Mouse (Mus musculus) kidney, adult 2 months (tissue): ENCODE data around the gene C2cd4a. TPM values are rescaled to one million over a fixed set of nuclear protein-coding genes. Genes with fewer than 3 reads are reported as not detected.

Source experiments
- DNase-seq: peaks from one replicate; pipeline ENCODE4 v3.0.0; 2021
- H3K27ac ChIP-seq: fragments of 200-500 bp; 2 replicates; pipeline ENCODE4 v1.5.1; 2012; ENCODE audit warnings: low read depth, low read length, control low read depth, inconsistent platforms; ENCODE audit not compliant: insufficient read depth
- H3K27me3 ChIP-seq: fragments of 200-500 bp; replicated peaks from 2 replicates; pipeline ENCODE4 v1.6.1; 2012; ENCODE audit warnings: mild to moderate bottlenecking, moderate library complexity, low read length, inconsistent platforms; ENCODE audit not compliant: control insufficient read depth, insufficient read depth
- H3K36me3 ChIP-seq: fragments of 200-500 bp; 2 replicates; pipeline ENCODE4 v1.6.1; 2012; ENCODE audit warnings: mild to moderate bottlenecking, moderate library complexity, low read length, inconsistent platforms; ENCODE audit not compliant: control insufficient read depth, insufficient read depth
- H3K4me1 ChIP-seq: fragments of 200-500 bp; 2 replicates; pipeline ENCODE4 v1.6.1; 2011; ENCODE audit warnings: low read length; ENCODE audit not compliant: control insufficient read depth, insufficient read depth
- H3K4me3 ChIP-seq: fragments of 200-500 bp; 2 replicates; pipeline ENCODE4 v1.5.1; 2011; ENCODE audit warnings: mild to moderate bottlenecking, low read depth, low read length, control low read depth; ENCODE audit not compliant: insufficient read depth
- CTCF ChIP-seq: fragments of 200-500 bp; conservative IDR thresholded peaks from 2 replicates; pipeline ENCODE4 v1.5.1; 2011; ENCODE audit warnings: low read depth, mild to moderate bottlenecking, control low read depth, low read length, moderate library complexity, mixed read lengths; ENCODE audit not compliant: insufficient read depth, insufficient read length
- POLR2A ChIP-seq: fragments of 200-500 bp; IDR thresholded peaks from one replicate; pipeline ENCODE4 v1.6.1; 2011; ENCODE audit warnings: low read depth, low read length, control low read depth
- WGBS: fragments of 180-500 bp; shearing (Covaris S2); methylation state at CpG from one replicate; pipeline ENCODE4 v1.1.7; 2018; 5-methylcytosine and 5-hydroxymethylcytosine counted together
- polyA plus RNA-seq: library from polyadenylated mRNA; depleted of rRNA; stranded (reverse); fragments of >200 nt; gene quantifications from 2 replicates; pipeline ENCODE4 v1.2.3, GENCODE M21; 2012

Gene C2cd4a
- polyA plus RNA-seq, 1 experiment, result 0.33 TPM

DNA sequence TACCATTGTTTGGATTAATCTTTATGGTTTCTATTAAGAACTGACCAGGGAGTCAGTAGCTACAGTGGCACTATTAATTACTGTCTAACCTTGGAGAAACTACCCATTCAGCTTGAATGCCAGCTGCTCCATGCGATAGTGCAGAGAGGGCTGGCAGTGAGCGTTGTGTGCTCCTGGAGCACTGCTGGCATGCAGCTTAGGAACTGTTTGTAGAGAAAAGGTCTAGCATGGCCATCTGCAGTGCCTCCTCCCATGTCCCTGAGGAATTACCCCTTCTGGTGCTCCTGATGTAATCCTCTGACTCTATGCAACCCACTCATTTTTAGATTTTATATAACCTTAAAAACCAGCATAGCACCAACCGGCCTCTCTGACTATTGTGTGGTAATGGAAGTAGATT is 15.5 kb upstream of the C2cd4a start:
- no peak for TF ChIP-seq POLR2A
- no peak for TF ChIP-seq CTCF
- DNase-seq, result no peak
- Histone ChIP-seq H3K36me3 (no peaks in the 10 kb centered on the region), H3K27me3 (no peaks in the 10 kb centered on the region), H3K4me1 (no peaks in the 10 kb centered on the region), H3K4me3 (no peak overlapping the region), H3K27ac (no peak overlapping the region)
- WGBS, result 76% methylated on average over 3 of the region's 3 CpGs

DNA sequence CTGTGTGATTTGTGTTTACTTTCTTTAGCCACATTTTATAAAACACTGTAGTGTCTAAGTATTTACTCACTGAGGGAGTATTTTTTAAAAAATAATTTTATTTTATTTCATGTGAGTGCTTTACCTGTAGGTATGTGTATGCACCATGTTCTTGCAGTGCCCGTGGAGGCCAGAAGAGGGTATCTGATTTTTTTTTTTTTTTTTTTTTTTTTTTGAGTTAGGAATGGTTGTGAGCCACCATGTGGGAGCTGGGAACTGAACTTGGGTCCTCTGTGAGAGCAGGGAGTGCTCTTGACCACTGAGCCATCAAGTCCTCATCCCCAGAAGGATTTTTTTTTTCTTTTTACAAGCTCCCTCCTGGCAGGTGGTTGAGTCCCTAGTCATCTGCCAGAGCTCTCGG is 14.0 kb upstream of the C2cd4a start:
- Histone ChIP-seq H3K27ac (no peak overlapping the region), H3K27me3 (no peaks in the 10 kb centered on the region), H3K36me3 (no peaks in the 10 kb centered on the region), H3K4me1 (no peaks in the 10 kb centered on the region), H3K4me3 (no peak overlapping the region)
- 99% methylated on average over 2 of the region's 2 CpGs for WGBS
- no peak for DNase-seq
- TF ChIP-seq POLR2A, result no peak
- TF ChIP-seq CTCF, result no peak

- TF ChIP-seq POLR2A (no peak), CTCF (no peak)
- Histone ChIP-seq H3K4me1 (no peaks in the 10 kb centered on the region), H3K27ac (no peak overlapping the region), H3K36me3 (no peaks in the 10 kb centered on the region), H3K27me3 (no peaks in the 10 kb centered on the region), H3K4me3 (no peak overlapping the region)
- no peak for DNase-seq
- WGBS, result 60% methylated on average over 5 of the region's 5 CpGs
Measured at GRCm38 (mm10) chr9:67845648-67846047, 13.5 kb upstream of the C2cd4a start.

DNA sequence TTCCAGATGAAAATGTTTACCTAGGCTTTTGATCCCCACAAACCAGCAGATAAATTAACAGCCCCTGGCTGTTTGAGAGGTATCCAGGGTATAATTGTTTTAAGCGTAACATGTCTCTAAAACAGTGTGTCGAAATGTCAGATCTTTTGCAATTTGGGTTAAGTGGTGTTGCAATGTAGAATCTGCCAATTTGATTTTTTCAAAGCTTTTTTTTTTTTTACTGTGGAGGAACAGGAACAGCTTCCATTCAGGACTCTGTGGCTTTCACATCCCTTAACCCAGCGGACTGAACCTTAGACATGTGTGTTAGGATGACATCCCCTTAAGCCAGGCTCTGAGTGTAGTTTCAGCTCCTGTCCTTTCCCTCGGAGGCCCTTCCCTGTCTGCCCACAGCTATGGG is 12.9 kb upstream of the C2cd4a start:
- Histone ChIP-seq H3K36me3 (no peaks in the 10 kb centered on the region), H3K4me3 (no peak overlapping the region), H3K27ac (no peak overlapping the region), H3K27me3 (no peaks in the 10 kb centered on the region), H3K4me1 (no peaks in the 10 kb centered on the region)
- DNase-seq, result no peak
- TF ChIP-seq CTCF, result no peak
- no peak for TF ChIP-seq POLR2A
- WGBS, result 80% methylated on average over 4 of the region's 4 CpGs

- no peak for TF ChIP-seq POLR2A
- no peak for TF ChIP-seq CTCF
- Histone ChIP-seq H3K4me3 (no peak overlapping the region), H3K27ac (no peak overlapping the region), H3K4me1 (peaks cover 5% of the 10 kb centered on the region), H3K36me3 (no peaks in the 10 kb centered on the region), H3K27me3 (no peaks in the 10 kb centered on the region)
- DNase-seq, result peak; percentile 69
- WGBS, result 26% methylated on average over 5 of the region's 5 CpGs
Measured at GRCm38 (mm10) chr9:67842797-67843196, 10.7 kb upstream of the C2cd4a start.

GRCm38 (mm10) chr9:67839981-67840859 is 8.1 kb upstream of the C2cd4a start, which contains the start of gene Vps13c:
Vps13c (plus strand) TSS chr9:67840396.
- DNase-seq, result peak; percentile 84
- Histone ChIP-seq H3K4me3 (peak within 1 kb of the TSS; percentile 80), H3K36me3 (no peaks in the 10 kb centered on the region), H3K4me1 (peaks cover 8% of the 10 kb centered on the region), H3K27ac (peak within 1 kb of the TSS; percentile 53), H3K27me3 (no peaks in the 10 kb centered on the region)
- under 1% methylated on average over 47 of the region's 53 CpGs for WGBS
- TF ChIP-seq POLR2A (no peak), CTCF (no peak)

DNA sequence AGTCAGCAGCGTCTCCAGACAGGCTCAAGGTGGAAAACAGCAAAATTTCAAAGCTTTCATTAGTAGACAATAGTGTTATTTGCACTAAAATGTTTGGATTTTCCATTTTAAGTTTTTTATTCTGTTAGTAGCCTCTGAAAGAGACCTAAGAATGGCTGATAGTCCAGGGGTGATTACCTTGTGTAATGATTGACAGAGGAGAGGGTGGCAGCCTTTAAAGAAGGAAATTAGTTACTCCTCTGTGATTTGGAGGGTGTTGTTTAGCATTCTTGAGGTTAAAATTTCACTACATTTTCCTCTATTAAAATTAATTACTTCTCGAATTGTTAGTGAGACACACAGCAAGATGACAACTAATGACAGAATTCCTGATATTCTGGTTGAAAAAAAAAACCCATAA is 5.2 kb upstream of the C2cd4a start:
- Histone ChIP-seq H3K27ac (no peak overlapping the region), H3K36me3 (no peaks in the 10 kb centered on the region), H3K4me3 (no peak overlapping the region), H3K27me3 (no peaks in the 10 kb centered on the region), H3K4me1 (peaks cover 8% of the 10 kb centered on the region)
- 39% methylated on average over 2 of the region's 2 CpGs for WGBS
- TF ChIP-seq POLR2A (no peak), CTCF (no peak)
- DNase-seq, result peak; percentile 81
